Mouse (Mus musculus): Measurements from ENCODE around the gene Pou4f2. TPM values are rescaled to one million over a fixed set of nuclear protein-coding genes. Genes with fewer than 3 reads are reported as not detected.

Pou4f2 gene
- total RNA-seq (2014; rRNA removed) (not detected in 2 replicates), polyA plus RNA-seq (2012; rRNA removed) (not detected in 2 replicates)

DNA sequence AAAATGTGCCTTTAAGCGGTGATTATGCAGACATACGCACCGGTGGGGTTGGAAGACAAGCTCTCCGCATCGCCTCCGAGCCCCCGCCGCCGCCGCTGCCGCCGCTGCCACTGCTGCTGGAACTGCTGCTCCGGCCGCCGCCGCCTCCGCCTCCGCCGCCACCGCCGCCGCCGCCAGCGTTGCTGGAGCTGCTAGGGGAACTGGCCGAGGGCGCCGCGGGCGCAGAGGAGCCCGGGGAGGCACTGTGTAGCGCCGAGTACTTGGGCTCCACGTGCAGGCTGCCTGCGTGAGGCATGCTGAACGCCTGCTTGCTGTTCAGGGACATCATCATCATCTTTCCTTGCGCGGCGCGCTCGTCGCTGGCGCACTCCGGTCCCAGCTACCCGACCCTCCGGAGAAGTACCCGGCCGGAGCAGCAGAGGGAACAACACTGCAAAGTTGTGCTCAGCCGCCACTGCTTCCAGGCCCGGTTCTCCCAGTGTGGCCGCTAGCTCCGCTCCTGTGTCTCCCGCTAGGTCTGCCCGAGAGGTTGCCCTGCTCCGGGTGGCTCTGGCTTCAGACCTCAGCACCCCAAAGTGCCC is at the start of gene Pou4f2:
Gene Pou4f2 (minus strand): TSS at position 575 of the 581 bp plus-strand sequence.
- H3K36me3 ChIP-seq (ENCODE audit: control insufficient read depth, insufficient read depth, low read length): no peaks in the 10 kb centered on the region
- TF ChIP-seq CTCF (IDR thresholded peaks at IDR 0.05; ENCODE audit: low read depth, low read length) (no peak), POLR2A (IDR thresholded peaks at IDR 0.05; ENCODE audit: extremely low read depth, insufficient read depth, low read length) (no peak)
- no peak within 1 kb of the TSS for H3K9ac ChIP-seq (ENCODE audit: low read depth, low read length)
- H3K79me2 ChIP-seq (ENCODE audit: control insufficient read depth, insufficient read depth, low read length): no peaks in the 10 kb centered on the region
- no peak for DNase-seq (ENCODE audit: extremely low read depth, low read depth, low spot score)
- H3K4me1 ChIP-seq (ENCODE audit: control insufficient read depth, insufficient read depth, low read length): no peaks in the 10 kb centered on the region
- WGBS: 2% methylated on average over 54 of the region's 54 CpGs
- no peak within 1 kb of the TSS for H3K27ac ChIP-seq (replicated peaks; ENCODE audit: insufficient read depth, low read depth, low read length)
- peaks cover 20% of the 10 kb centered on the region for H3K27me3 ChIP-seq (ENCODE audit: control insufficient read depth, insufficient read depth, low read length)
- no peak within 1 kb of the TSS for H3K4me3 ChIP-seq (ENCODE audit: insufficient read depth, low read depth, low read length)

DNA sequence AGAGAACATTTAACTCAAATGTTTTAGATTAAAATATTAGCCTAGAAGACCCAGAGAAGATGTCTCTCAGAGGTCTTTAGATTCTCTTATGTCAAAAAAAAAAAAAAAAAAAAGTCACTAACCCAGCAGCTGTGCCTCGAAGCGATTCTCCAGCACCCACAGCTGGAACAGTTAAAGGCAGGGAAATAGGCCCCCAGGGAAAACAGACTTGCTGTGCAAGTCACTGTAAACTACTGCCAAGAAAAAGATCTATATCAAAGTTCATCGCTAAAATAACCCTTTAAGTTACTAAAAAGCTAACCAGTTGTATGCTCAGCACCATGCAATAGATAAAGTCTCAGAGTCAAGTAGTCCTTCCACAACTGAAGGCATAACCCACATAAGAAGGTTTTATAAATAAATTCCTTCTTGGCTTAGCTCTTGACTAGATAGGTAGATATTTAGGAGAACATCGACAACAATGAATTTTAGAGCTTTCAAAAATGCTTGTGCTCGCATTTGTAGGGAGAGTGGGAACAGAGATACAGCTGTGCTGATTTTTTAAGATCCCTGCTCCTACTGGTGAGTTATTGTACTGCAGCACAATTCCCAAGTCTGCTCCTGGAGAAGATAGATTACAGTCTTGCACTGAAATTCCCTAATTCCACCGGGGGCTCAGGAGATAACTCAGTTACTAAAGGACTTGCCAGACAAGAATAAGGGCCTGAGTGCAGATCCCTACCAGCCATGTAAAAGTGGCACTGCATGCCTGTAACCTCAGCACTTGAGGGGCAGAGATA is 40.8 kb upstream of the Pou4f2 start:
- H3K9ac ChIP-seq (ENCODE audit: low read depth, low read length): no peak overlapping the region
- H3K27me3 ChIP-seq (ENCODE audit: control insufficient read depth, insufficient read depth, low read length): no peaks in the 10 kb centered on the region
- H3K36me3 ChIP-seq (ENCODE audit: control insufficient read depth, insufficient read depth, low read length): no peaks in the 10 kb centered on the region
- H3K4me1 ChIP-seq (ENCODE audit: control insufficient read depth, insufficient read depth, low read length): no peaks in the 10 kb centered on the region
- no peak overlapping the region for H3K4me3 ChIP-seq (ENCODE audit: insufficient read depth, low read depth, low read length)
- no peaks in the 10 kb centered on the region for H3K79me2 ChIP-seq (ENCODE audit: control insufficient read depth, insufficient read depth, low read length)
- 48% methylated on average over 6 of the region's 6 CpGs for WGBS
- no peak overlapping the region for H3K27ac ChIP-seq (replicated peaks; ENCODE audit: insufficient read depth, low read depth, low read length)
- TF ChIP-seq POLR2A (IDR thresholded peaks at IDR 0.05; ENCODE audit: extremely low read depth, insufficient read depth, low read length): no peak
- no peak for TF ChIP-seq CTCF (IDR thresholded peaks at IDR 0.05; ENCODE audit: low read depth, low read length)
- no peak for DNase-seq (ENCODE audit: extremely low read depth, low read depth, low spot score)

DNA sequence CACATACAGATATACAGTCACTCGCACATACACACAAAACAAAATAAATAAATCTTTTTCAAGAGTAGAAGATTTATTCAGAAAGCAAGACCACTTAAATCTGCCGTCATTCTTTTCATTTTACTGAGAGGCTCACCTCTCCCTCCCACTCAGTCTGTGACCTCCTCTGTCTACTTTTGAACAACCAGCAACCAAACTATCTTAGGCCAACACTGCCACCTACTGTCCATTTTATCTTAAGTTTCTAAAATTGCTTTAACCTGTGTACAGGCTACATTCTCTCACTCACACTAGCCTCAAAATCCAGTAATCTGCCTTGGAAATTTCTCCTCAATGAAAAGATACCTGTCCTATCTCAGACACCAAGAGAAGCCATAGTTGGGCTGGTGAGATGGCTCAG is 31.4 kb upstream of the Pou4f2 start:
- no peaks in the 10 kb centered on the region for H3K4me1 ChIP-seq (ENCODE audit: control insufficient read depth, insufficient read depth, low read length)
- no peak overlapping the region for H3K27ac ChIP-seq (replicated peaks; ENCODE audit: insufficient read depth, low read depth, low read length)
- no peak overlapping the region for H3K4me3 ChIP-seq (ENCODE audit: insufficient read depth, low read depth, low read length)
- WGBS: 90% methylated on average over 2 of the region's 2 CpGs
- H3K79me2 ChIP-seq (ENCODE audit: control insufficient read depth, insufficient read depth, low read length): no peaks in the 10 kb centered on the region
- no peak for DNase-seq (ENCODE audit: extremely low read depth, low read depth, low spot score)
- TF ChIP-seq CTCF (IDR thresholded peaks at IDR 0.05; ENCODE audit: low read depth, low read length): no peak
- no peak for TF ChIP-seq POLR2A (IDR thresholded peaks at IDR 0.05; ENCODE audit: extremely low read depth, insufficient read depth, low read length)
- H3K36me3 ChIP-seq (ENCODE audit: control insufficient read depth, insufficient read depth, low read length): no peaks in the 10 kb centered on the region
- H3K9ac ChIP-seq (ENCODE audit: low read depth, low read length): no peak overlapping the region
- no peaks in the 10 kb centered on the region for H3K27me3 ChIP-seq (ENCODE audit: control insufficient read depth, insufficient read depth, low read length)

DNA sequence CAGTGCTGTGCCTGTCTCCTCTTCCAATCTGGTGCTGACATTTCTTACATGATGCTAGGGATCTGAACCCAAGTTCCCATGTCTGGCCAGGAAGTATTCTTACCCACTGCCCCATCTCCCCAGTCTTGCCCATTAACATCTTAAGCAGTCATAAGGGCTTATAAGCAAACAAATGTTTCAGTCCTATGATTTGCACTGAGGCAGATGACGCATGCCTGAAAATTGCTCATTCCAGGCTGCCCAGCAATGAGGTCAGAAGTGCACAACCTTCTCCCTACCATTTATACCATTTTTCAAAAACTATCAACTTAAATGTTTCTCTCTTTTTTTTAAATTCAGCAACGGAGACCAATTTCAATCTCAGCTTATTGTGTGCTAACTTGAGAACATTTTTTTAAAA is 27.5 kb upstream of the Pou4f2 start:
- DNase-seq (ENCODE audit: extremely low read depth, low read depth, low spot score): no peak
- 85% methylated on average over 2 of the region's 2 CpGs for WGBS
- TF ChIP-seq POLR2A (IDR thresholded peaks at IDR 0.05; ENCODE audit: extremely low read depth, insufficient read depth, low read length): no peak
- Histone ChIP-seq H3K27ac (replicated peaks; ENCODE audit: insufficient read depth, low read depth, low read length) (no peak overlapping the region), H3K4me1 (ENCODE audit: control insufficient read depth, insufficient read depth, low read length) (no peaks in the 10 kb centered on the region), H3K4me3 (ENCODE audit: insufficient read depth, low read depth, low read length) (no peak overlapping the region), H3K79me2 (ENCODE audit: control insufficient read depth, insufficient read depth, low read length) (no peaks in the 10 kb centered on the region), H3K27me3 (ENCODE audit: control insufficient read depth, insufficient read depth, low read length) (no peaks in the 10 kb centered on the region), H3K36me3 (ENCODE audit: control insufficient read depth, insufficient read depth, low read length) (no peaks in the 10 kb centered on the region), H3K9ac (ENCODE audit: low read depth, low read length) (no peak overlapping the region)

GRCm38 (mm10) chr8:78456441-78456840 is 20.0 kb upstream of the Pou4f2 start:
- H3K9ac ChIP-seq (ENCODE audit: low read depth, low read length): no peak overlapping the region
- DNase-seq (ENCODE audit: extremely low read depth, low read depth, low spot score): no peak
- TF ChIP-seq POLR2A (IDR thresholded peaks at IDR 0.05; ENCODE audit: extremely low read depth, insufficient read depth, low read length) (no peak), CTCF (IDR thresholded peaks at IDR 0.05; ENCODE audit: low read depth, low read length) (no peak)
- 90% methylated on average over 3 of the region's 3 CpGs for WGBS
- H3K36me3 ChIP-seq (ENCODE audit: control insufficient read depth, insufficient read depth, low read length): no peaks in the 10 kb centered on the region
- no peaks in the 10 kb centered on the region for H3K27me3 ChIP-seq (ENCODE audit: control insufficient read depth, insufficient read depth, low read length)
- no peaks in the 10 kb centered on the region for H3K79me2 ChIP-seq (ENCODE audit: control insufficient read depth, insufficient read depth, low read length)
- H3K27ac ChIP-seq (replicated peaks; ENCODE audit: insufficient read depth, low read depth, low read length): no peak overlapping the region
- no peaks in the 10 kb centered on the region for H3K4me1 ChIP-seq (ENCODE audit: control insufficient read depth, insufficient read depth, low read length)
- H3K4me3 ChIP-seq (ENCODE audit: insufficient read depth, low read depth, low read length): no peak overlapping the region

GRCm38 (mm10) chr8:78442781-78443180 is 6.3 kb upstream of the Pou4f2 start:
- TF ChIP-seq POLR2A (IDR thresholded peaks at IDR 0.05; ENCODE audit: extremely low read depth, insufficient read depth, low read length): no peak
- no peak for TF ChIP-seq CTCF (IDR thresholded peaks at IDR 0.05; ENCODE audit: low read depth, low read length)
- no peaks in the 10 kb centered on the region for H3K36me3 ChIP-seq (ENCODE audit: control insufficient read depth, insufficient read depth, low read length)

More at GRCm38 (mm10) chr8:78442781-78443180, 6.3 kb upstream of the Pou4f2 start:
- no peaks in the 10 kb centered on the region for H3K79me2 ChIP-seq (ENCODE audit: control insufficient read depth, insufficient read depth, low read length)
- peaks cover 3% of the 10 kb centered on the region; the same call in 1 of the 2 replicates for H3K27me3 ChIP-seq (ENCODE audit: control insufficient read depth, insufficient read depth, low read length)
- 85% methylated on average over 1 of the region's 1 CpGs for WGBS
- no peak overlapping the region for H3K27ac ChIP-seq (replicated peaks; ENCODE audit: insufficient read depth, low read depth, low read length)
- DNase-seq (ENCODE audit: extremely low read depth, low read depth, low spot score): no peak
- H3K4me1 ChIP-seq (ENCODE audit: control insufficient read depth, insufficient read depth, low read length): no peaks in the 10 kb centered on the region
- H3K4me3 ChIP-seq (ENCODE audit: insufficient read depth, low read depth, low read length): no peak overlapping the region
- no peak overlapping the region for H3K9ac ChIP-seq (ENCODE audit: low read depth, low read length)

All from liver, adult 2 months (tissue).